Mouse (Mus musculus): ENCODE results near the gene Csf2ra. TPM values are rescaled to one million over a fixed set of nuclear protein-coding genes. Genes with fewer than 3 reads are reported as not detected.
"Not testable (repeated sequence)": the region's sequence is repeated elsewhere in the genome, so short reads cannot be mapped to it uniquely, and the experiment has no call there.

Csf2ra gene
- polyA plus RNA-seq (2016; fragmentation: Nextera tagmentation; extraction: Ambion mirVana), result 17.1 and 19.9 TPM in 2 replicates

DNA sequence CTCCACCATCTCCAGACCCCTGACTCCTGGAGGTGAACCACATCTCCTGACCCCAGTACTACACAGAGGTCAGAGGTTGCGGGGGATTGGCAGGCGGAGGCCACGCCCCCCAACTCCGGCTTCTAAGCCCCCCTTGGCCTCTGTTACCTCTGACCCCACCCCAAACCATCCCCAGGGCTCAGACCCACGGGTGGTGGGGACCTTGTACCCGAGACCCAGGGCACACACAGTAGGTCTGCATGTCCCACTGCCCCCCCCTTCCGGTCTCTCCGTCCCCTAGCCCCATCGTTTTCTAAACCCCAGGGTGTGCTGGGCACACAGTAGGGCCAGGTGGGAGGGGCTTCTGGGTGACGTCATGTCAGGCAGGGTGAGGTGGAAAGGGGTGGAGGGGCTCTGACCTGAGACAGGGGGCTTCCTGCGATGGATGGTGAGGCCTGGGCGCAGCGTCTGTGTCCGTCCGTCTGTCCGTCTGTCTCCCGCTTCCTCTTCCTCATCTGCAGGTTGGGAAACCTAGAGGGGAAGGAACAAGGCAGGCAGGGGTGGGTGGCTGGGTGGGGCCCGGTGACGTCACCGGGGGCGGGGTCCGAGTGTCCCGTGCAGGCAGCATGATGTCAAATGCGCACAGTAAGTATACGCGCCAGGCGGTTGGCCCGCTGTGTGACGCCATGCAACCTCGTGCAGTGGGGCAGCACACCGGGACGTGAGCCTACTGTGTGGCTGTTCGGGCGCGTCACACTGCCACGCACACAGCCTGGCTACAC is at the start of gene Csf2ra:
Csf2ra (minus strand) TSS at position 489 of the 761 bp plus-strand sequence.
- no peaks in the 10 kb centered on the region for H3K27me3 ChIP-seq (ENCODE audit: low read depth, poor library complexity, severe bottlenecking)
- 54% methylated on average over 36 of the region's 36 CpGs for WGBS
- peak within 1 kb of the TSS; percentile 88 for H3K27ac ChIP-seq (replicated peaks)
- H3K36me3 ChIP-seq, result no peaks in the 10 kb centered on the region
- H3K9me3 ChIP-seq (replicated peaks), result peaks cover 25% of the 10 kb centered on the region
- peak within 1 kb of the TSS; percentile 69 for H3K4me3 ChIP-seq
- H3K4me1 ChIP-seq, result peaks cover 27% of the 10 kb centered on the region
- no peak for DNase-seq (ENCODE audit: low spot score)

DNA sequence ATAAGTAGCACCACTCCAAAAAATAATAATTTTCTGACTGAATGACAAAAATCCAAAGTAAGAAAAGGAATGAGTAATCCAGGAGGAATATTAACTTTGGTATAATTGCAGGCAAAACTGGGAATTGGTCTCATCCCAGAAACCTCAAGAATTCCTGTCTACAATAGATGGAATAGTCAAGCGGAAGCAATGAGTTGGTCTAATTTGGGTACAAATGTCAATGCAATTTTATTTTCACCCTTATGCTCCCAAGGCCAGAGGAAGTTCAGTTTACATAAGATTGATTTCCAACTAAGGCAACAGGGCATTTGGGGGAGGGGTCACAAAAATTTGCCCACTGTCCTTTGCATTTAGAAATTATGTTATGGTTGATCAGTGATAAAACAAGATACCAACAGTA is 47.2 kb upstream of the Csf2ra start:
- 91% methylated on average over 1 of the region's 1 CpGs for WGBS
- Histone ChIP-seq H3K4me3 (no peak overlapping the region), H3K27me3 (ENCODE audit: low read depth, poor library complexity, severe bottlenecking) (no peaks in the 10 kb centered on the region), H3K4me1 (no peaks in the 10 kb centered on the region), H3K27ac (replicated peaks) (no peak overlapping the region), H3K36me3 (no peaks in the 10 kb centered on the region), H3K9me3 (replicated peaks) (no peaks in the 10 kb centered on the region; the same call in 1 of the 2 replicates)
- DNase-seq (ENCODE audit: low spot score), result no peak

DNA sequence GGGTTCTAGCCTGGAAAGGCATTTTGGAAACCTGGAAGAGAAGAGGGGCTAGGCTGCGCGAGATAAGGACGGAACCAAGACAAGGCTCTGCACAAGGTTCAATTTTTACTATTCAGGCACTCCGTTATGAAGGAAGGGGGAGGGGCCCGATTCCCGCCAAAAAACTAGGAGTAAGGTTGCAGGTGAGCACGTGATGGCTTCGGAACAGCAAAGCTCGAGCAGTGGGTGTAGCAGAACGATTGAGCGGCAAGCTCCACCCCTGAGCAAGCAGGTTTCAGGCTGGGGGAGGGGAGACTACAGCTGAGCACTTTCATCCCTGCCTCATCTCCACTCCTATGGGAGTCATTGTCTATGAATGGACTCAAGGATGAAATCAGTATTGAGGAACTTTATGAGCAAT is 40.9 kb upstream of the Csf2ra start:
- H3K9me3 ChIP-seq (replicated peaks); H3K36me3 ChIP-seq; H3K4me3 ChIP-seq; H3K27me3 ChIP-seq (ENCODE audit: low read depth, poor library complexity, severe bottlenecking); H3K4me1 ChIP-seq; H3K27ac ChIP-seq (replicated peaks); DNase-seq (ENCODE audit: low spot score): not testable (repeated sequence)
- WGBS, result 39% methylated on average over 11 of the region's 11 CpGs

DNA sequence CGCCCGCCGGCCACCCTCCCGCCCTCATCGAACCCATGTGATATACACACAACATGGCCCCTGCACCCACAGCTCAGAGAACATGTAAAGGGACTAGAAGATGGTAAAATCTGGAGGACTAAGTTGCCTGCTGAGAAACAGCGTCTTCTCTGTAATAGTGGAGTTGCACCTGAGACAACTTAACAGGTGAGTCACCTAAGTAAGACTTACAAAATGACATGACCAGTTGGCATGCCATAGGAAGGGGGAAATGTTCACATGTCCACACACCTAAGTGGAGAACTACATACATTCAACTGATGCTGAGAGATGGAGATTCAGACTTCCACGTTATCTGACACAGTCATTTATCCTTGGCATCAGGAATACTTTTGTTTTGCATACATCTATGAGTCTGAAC is 38.9 kb upstream of the Csf2ra start:
- Histone ChIP-seq H3K27ac (replicated peaks) (no peak overlapping the region), H3K36me3 (no peaks in the 10 kb centered on the region), H3K4me1 (no peaks in the 10 kb centered on the region), H3K4me3 (no peak overlapping the region), H3K9me3 (replicated peaks) (no peaks in the 10 kb centered on the region), H3K27me3 (ENCODE audit: low read depth, poor library complexity, severe bottlenecking) (0 out of 2 replicates have a peak, but pooled peaks cover 3% of the 10 kb centered on the region)
- WGBS, result 24% methylated on average over 7 of the region's 7 CpGs
- no peak for DNase-seq (ENCODE audit: low spot score)

DNA sequence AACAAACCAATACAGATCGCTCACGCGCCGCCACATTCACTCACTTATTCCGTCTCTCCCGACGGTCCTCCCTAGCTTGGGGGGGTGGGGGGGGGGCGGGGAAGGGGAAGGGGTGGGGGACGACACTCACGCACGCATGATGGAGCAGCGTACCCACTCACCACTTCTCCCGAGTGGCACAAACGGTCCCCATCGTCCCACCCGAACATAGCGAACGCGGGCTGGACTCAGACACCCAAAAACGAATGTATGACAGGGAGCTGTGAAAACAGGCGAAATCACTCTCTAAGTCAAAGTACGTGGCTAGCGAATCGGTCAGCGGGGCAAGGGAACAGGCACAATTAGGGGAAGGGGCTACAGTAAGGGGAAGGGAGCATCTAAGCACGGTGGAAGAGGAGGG is 38.4 kb upstream of the Csf2ra start:
- H3K4me3 ChIP-seq, result no peak overlapping the region
- H3K36me3 ChIP-seq, result no peaks in the 10 kb centered on the region
- 4% methylated on average over 26 of the region's 26 CpGs for WGBS
- peak; percentile 95 for DNase-seq (ENCODE audit: low spot score)
- no peaks in the 10 kb centered on the region for H3K4me1 ChIP-seq
- H3K27me3 ChIP-seq (ENCODE audit: low read depth, poor library complexity, severe bottlenecking), result 0 out of 2 replicates have a peak, but pooled peaks cover 3% of the 10 kb centered on the region
- H3K9me3 ChIP-seq (replicated peaks), result no peaks in the 10 kb centered on the region
- H3K27ac ChIP-seq (replicated peaks), result no peak overlapping the region

DNA sequence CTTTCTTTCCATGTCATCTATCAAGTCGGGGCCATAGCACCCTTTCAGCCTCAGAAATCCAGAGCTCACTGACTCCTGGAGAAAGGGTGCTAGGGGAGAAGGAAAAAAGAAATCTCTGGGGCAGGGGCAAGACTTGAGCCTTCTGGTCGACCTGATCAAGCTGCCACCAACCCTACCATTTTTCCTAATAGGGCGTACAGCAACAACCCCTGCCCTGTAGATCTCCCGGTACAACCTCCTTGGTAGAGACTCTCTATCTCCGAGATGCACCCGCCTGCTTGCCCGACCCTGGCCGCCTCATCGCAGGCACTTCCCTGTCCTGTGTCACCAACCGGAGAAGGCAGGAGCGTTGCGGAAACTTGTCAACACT is 38.0 kb upstream of the Csf2ra start:
- Histone ChIP-seq H3K27me3 (ENCODE audit: low read depth, poor library complexity, severe bottlenecking) (0 out of 2 replicates have a peak, but pooled peaks cover 3% of the 10 kb centered on the region), H3K9me3 (replicated peaks) (no peaks in the 10 kb centered on the region), H3K27ac (replicated peaks) (no peak overlapping the region), H3K4me3 (no peak overlapping the region), H3K4me1 (no peaks in the 10 kb centered on the region), H3K36me3 (no peaks in the 10 kb centered on the region)
- WGBS, result 4% methylated on average over 12 of the region's 12 CpGs
- peak; percentile 62 for DNase-seq (ENCODE audit: low spot score)

DNA sequence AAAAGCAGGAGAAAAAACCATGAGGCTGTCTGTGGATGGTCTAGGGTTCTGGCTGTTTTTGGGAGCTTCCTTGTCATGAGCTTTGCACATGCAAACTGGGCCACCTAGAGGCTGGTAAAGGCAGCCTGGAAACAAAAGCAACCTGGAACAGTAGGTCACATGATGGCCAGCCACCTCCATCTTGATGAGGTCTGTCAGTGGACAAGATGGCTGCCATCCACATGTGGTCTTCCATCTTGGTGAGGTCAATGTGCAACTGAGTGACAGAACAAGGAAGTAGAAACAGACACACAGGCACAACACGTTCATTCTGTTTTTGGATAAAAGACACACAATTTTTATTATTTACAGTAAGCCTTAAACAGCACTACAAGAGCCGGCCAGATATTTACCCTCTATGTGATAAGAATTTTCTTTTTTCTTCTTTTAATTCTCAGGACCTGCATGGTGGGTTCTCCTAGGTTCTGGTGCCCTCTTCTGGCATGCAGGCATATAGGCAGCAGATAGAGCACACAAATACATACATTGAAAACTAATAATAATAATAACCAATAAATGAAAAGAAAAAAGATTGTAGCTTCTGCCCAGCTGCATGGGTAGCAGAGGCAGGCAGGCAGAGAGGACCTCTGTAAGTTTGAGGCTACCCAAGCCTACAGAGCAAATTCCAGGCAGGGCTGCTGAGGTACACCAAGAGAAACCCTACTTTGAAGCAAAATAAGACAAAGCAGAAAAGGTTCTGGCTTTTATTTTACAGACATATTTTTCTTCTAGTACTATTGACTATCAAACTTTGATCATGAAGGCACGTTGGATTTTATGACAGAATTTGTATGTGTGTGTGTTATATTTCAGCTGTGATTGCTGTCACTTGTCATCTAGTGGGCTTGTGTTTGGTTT is 37.4 kb upstream of the Csf2ra start:
- 34% methylated on average over 3 of the region's 3 CpGs for WGBS
- Histone ChIP-seq H3K36me3 (no peaks in the 10 kb centered on the region), H3K27me3 (ENCODE audit: low read depth, poor library complexity, severe bottlenecking) (0 out of 2 replicates have a peak, but pooled peaks cover 3% of the 10 kb centered on the region), H3K4me3 (no peak overlapping the region), H3K27ac (replicated peaks) (no peak overlapping the region), H3K4me1 (no peaks in the 10 kb centered on the region), H3K9me3 (replicated peaks) (no peaks in the 10 kb centered on the region)
- DNase-seq (ENCODE audit: low spot score), result peak; percentile 59

DNA sequence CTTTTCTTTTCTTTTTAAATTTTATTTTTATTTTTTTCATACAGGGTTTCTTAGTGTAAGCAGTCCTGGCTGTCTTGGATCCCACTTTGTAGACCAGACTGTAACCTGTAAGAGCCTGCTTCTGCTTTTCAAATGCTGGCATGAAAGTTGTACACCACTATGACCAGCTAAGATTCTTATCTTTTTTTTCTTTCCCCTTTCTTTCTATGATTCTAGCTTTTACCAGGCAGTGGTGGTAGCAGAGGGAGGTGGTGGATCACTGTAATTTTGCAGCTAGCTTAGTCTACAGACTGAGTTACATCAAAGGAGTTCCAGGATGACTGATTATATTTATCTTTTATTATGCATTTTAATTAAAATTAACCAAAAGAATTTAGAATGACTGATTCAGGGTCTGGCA is 36.7 kb upstream of the Csf2ra start:
- Histone ChIP-seq H3K27ac (replicated peaks) (no peak overlapping the region), H3K4me1 (no peaks in the 10 kb centered on the region), H3K27me3 (ENCODE audit: low read depth, poor library complexity, severe bottlenecking) (0 out of 2 replicates have a peak, but pooled peaks cover 3% of the 10 kb centered on the region), H3K36me3 (no peaks in the 10 kb centered on the region), H3K4me3 (no peak overlapping the region), H3K9me3 (replicated peaks) (no peaks in the 10 kb centered on the region)
- DNase-seq (ENCODE audit: low spot score), result no peak

DNA sequence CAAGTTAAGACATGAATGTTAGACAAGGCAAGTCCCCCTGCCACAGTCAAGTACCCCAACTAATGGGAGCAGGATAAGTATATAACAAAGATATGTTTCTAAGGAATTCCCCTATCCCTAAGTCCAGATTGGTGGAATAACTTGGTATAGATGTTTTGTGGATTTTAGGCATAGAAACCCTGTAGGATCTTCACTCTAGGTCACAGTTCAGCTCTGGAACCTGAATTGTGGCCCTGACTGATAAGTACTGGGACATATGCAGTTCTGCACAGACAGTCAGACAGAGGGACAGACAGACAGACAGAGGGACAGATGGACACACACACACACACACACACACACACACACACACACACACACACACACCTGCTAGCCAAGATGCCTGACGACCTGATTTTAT is 36.0 kb upstream of the Csf2ra start:
- WGBS, result 83% methylated on average over 1 of the region's 1 CpGs

DNA sequence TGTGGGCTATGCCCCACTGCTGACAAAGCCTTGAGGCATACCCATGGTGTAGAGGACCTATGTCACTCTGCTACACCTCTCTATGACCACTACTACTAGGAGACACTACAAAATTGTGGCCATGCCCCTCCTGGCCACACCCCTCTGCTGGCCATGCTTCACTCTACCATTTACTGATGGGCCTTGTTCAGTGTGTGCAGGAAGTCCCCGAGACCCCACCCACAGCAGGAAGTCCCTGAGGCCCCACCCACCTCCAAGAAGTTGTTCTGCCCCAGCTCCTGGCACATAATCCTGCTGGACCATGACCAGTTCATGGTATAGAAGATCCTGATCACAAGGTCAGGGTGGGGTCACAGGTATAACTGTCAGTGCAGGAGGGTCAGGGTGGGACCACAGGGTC is 33.0 kb upstream of the Csf2ra start:
- DNase-seq (ENCODE audit: low spot score), result no peak
- Histone ChIP-seq H3K27ac (replicated peaks) (no peak overlapping the region), H3K4me1 (no peaks in the 10 kb centered on the region), H3K9me3 (replicated peaks) (no peaks in the 10 kb centered on the region), H3K27me3 (ENCODE audit: low read depth, poor library complexity, severe bottlenecking) (no peaks in the 10 kb centered on the region), H3K36me3 (no peaks in the 10 kb centered on the region), H3K4me3 (no peak overlapping the region)
- WGBS, result 76% methylated on average over 1 of the region's 1 CpGs

More for the DNA sequence above, 36.0 kb upstream of the Csf2ra start:
- DNase-seq (ENCODE audit: low spot score), result peak; percentile 33
- Histone ChIP-seq H3K27ac (replicated peaks) (no peak overlapping the region), H3K36me3 (no peaks in the 10 kb centered on the region), H3K27me3 (ENCODE audit: low read depth, poor library complexity, severe bottlenecking) (0 out of 2 replicates have a peak, but pooled peaks cover 3% of the 10 kb centered on the region), H3K4me3 (no peak overlapping the region), H3K9me3 (replicated peaks) (no peaks in the 10 kb centered on the region), H3K4me1 (no peaks in the 10 kb centered on the region)

DNA sequence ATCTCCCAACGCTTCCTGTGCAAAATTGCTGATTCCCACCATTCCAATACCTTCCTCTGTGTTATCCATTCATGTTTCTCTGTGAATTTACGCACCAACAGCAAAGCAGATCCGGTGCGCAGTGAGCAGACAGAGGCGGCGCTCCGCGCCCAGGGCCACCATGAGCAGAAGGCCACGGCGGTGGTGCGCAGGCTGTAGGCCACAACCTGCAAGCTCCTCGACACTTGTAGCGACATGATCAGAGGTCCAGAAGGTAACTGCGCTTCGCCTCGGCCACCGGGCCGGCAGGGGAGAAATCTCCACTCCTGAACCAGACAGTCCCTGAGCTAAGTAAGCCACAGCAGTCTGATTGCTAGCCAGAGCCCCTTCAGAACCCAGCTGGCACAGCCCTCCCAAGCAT is 29.5 kb upstream of the Csf2ra start:
- 90% methylated on average over 18 of the region's 18 CpGs for WGBS
- Histone ChIP-seq H3K4me1 (no peaks in the 10 kb centered on the region), H3K36me3 (no peaks in the 10 kb centered on the region), H3K27me3 (ENCODE audit: low read depth, poor library complexity, severe bottlenecking) (no peaks in the 10 kb centered on the region), H3K27ac (replicated peaks) (no peak overlapping the region), H3K4me3 (no peak overlapping the region), H3K9me3 (replicated peaks) (no peaks in the 10 kb centered on the region)
- no peak for DNase-seq (ENCODE audit: low spot score)

DNA sequence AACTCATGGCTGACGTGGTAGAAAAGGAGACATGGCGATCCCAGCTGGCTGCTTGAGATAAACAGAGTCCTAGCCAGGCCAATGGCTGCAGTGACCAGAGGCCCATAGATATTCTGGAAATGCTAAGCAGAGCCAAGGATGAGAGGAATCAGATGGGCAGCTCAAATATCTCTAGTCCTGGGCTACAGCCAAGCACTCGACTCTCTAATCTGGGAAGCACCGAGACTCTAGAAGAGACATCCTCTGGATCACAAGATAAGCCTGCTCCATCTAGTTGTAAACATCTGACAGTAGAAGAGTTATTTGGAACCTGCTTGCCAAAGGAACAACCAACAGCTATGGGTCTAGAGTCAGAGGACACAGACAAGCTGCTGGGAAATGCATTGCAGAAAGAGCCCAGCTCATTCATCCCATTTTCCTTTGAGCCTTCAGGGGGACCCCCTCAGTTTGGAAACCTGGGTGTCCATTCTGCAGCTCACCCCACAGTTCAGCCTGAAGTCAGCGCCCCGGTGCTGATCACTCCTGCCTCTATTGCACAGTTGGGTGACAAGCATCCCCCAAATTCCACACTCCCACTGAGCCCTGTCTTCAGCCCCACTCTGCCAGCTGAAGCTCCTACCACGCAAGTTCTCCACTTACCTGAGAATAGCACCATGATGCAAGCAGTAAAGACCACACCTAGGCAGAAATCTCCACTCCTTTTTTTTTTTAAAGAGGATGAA is 28.1 kb upstream of the Csf2ra start:
- Histone ChIP-seq H3K27me3 (ENCODE audit: low read depth, poor library complexity, severe bottlenecking) (no peaks in the 10 kb centered on the region), H3K4me3 (no peak overlapping the region), H3K9me3 (replicated peaks) (no peaks in the 10 kb centered on the region), H3K27ac (replicated peaks) (no peak overlapping the region), H3K36me3 (no peaks in the 10 kb centered on the region), H3K4me1 (no peaks in the 10 kb centered on the region)
- WGBS, result 91% methylated on average over 7 of the region's 7 CpGs
- DNase-seq (ENCODE audit: low spot score), result no peak

Data from midbrain, embryonic 10.5 days (tissue).